Mouse (Mus musculus): Measurements from ENCODE around the gene Fam71e1. TPM values are rescaled to one million over a fixed set of nuclear protein-coding genes. Genes with fewer than 3 reads are reported as not detected.
A peak's percentile ranks its signal among the peaks of the same experiment; 100 is the strongest.

Fam71e1 gene
- polyA plus RNA-seq, 1 experiment from 2014 or later: 19.2 TPM

- DNase-seq (ENCODE audit: low spot score): no peak
- Histone ChIP-seq H3K9me3 (replicated peaks; ENCODE audit: low read length) (no peaks in the 10 kb centered on the region), H3K36me3 (ENCODE audit: insufficient read depth, low read length) (no peaks in the 10 kb centered on the region), H3K9ac (ENCODE audit: low read depth, low read length) (no peak overlapping the region), H3K4me3 (replicated peaks; ENCODE audit: low read depth, low read length) (no peak overlapping the region), H3K27ac (no peak overlapping the region), H3K4me1 (replicated peaks; ENCODE audit: insufficient read depth, low read length) (no peaks in the 10 kb centered on the region), H3K27me3 (ENCODE audit: insufficient read depth, low read length) (0 out of 2 replicates have a peak, but pooled peaks cover 7% of the 10 kb centered on the region), H3K4me2 (ENCODE audit: low read length) (no peak overlapping the region)
- ATAC-seq (replicated peaks; ENCODE audit: low FRiP score, low read depth): no peak
- no peak; the same call in 1 of the 2 replicates for TF ChIP-seq CTCF (IDR thresholded peaks at IDR 0.05; ENCODE audit: low read depth)
- WGBS: 70% methylated on average over 9 of the region's 9 CpGs
These were observed 23.0 kb downstream of the Fam71e1 start for GRCm38 (mm10) chr7:44519240-44519913.

DNA sequence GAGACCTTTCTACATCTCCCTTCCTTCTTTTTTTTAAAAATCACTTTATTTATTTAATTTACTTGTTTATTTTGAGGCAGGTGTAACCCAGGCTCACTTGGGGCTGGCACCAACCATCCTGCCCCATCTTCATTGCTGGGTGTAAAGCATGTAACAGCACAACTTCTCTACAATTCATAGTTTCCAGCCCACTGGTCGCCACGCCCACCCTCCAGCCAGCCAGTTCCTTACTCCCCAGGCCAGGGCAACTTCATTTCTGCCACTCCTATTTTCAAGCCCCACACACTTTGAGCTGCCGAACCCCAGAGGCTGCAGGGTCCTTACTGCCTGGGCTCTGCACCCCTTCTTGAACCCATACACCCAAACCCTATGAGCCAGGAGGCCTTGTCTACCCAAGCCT is 24.6 kb downstream of the Fam71e1 start:
- Histone ChIP-seq H3K27me3 (ENCODE audit: insufficient read depth, low read length) (0 out of 2 replicates have a peak, but pooled peaks cover 7% of the 10 kb centered on the region), H3K9me3 (replicated peaks; ENCODE audit: low read length) (no peaks in the 10 kb centered on the region), H3K27ac (no peak overlapping the region), H3K4me2 (ENCODE audit: low read length) (no peak overlapping the region), H3K36me3 (ENCODE audit: insufficient read depth, low read length) (no peaks in the 10 kb centered on the region), H3K4me3 (replicated peaks; ENCODE audit: low read depth, low read length) (no peak overlapping the region), H3K4me1 (replicated peaks; ENCODE audit: insufficient read depth, low read length) (no peaks in the 10 kb centered on the region), H3K9ac (ENCODE audit: low read depth, low read length) (no peak overlapping the region)
- no peak for TF ChIP-seq CTCF (IDR thresholded peaks at IDR 0.05; ENCODE audit: low read depth)
- DNase-seq (ENCODE audit: low spot score) (no peak), ATAC-seq (replicated peaks; ENCODE audit: low FRiP score, low read depth) (no peak)
- 47% methylated on average over 3 of the region's 3 CpGs for WGBS

DNA sequence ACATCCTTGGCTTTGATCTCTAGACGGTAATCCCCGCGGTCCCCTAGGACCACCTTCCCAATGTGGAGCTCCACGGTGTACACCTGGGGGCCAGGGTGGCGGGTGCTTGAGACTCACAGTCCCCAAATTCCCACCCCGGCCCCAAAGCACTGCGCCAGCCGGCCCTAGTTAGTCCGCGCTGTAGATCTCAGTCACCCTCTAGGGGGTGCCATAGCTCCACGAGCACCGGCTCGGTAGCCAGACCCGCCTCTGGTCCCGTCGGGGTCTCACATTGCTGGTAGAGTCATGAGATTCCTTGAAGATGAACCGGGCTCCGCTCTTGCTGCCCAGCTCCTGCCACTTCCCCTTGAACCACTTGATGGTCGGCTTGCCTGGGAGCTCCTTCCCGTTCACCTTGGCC is 25.3 kb downstream of the Fam71e1 start:
- H3K4me2 ChIP-seq (ENCODE audit: low read length): peak overlapping the region; percentile 28; the same call in 1 of the 2 replicates
- ATAC-seq (replicated peaks; ENCODE audit: low FRiP score, low read depth): peak; percentile 33; the same call in 1 of the 2 replicates
- 1% methylated on average over 20 of the region's 20 CpGs for WGBS
- H3K9me3 ChIP-seq (replicated peaks; ENCODE audit: low read length): no peaks in the 10 kb centered on the region
- 0 out of 2 replicates have a peak, but pooled peaks cover 7% of the 10 kb centered on the region for H3K27me3 ChIP-seq (ENCODE audit: insufficient read depth, low read length)
- peak; percentile 81 for TF ChIP-seq CTCF (IDR thresholded peaks at IDR 0.05; ENCODE audit: low read depth)
- H3K9ac ChIP-seq (ENCODE audit: low read depth, low read length): no peak overlapping the region
- no peak overlapping the region; the same call in 1 of the 2 replicates for H3K4me3 ChIP-seq (replicated peaks; ENCODE audit: low read depth, low read length)
- DNase-seq (ENCODE audit: low spot score): peak; percentile 72
- no peaks in the 10 kb centered on the region for H3K36me3 ChIP-seq (ENCODE audit: insufficient read depth, low read length)
- H3K27ac ChIP-seq: no peak overlapping the region
- no peaks in the 10 kb centered on the region for H3K4me1 ChIP-seq (replicated peaks; ENCODE audit: insufficient read depth, low read length)

DNA sequence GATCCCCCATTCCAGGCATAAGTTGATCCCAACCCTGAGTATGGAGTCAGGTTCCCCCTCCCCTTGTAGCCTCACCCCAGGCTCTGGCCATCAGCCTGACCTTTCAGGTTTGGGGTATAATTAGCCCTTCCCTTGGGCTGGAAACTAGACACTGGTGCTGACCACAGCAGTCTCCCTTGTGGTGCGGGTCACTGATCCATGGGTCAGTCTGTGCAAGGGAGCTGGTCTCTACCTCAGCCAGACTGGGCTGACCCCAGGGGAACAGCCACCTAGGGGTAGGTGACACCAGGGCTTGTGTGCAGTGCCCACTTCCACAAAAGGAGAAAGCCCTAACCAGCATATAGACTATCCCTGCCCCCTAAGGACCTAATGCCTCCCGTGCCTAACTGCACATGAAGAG is 26.7 kb downstream of the Fam71e1 start:
- H3K27me3 ChIP-seq (ENCODE audit: insufficient read depth, low read length): 0 out of 2 replicates have a peak, but pooled peaks cover 7% of the 10 kb centered on the region

DNA sequence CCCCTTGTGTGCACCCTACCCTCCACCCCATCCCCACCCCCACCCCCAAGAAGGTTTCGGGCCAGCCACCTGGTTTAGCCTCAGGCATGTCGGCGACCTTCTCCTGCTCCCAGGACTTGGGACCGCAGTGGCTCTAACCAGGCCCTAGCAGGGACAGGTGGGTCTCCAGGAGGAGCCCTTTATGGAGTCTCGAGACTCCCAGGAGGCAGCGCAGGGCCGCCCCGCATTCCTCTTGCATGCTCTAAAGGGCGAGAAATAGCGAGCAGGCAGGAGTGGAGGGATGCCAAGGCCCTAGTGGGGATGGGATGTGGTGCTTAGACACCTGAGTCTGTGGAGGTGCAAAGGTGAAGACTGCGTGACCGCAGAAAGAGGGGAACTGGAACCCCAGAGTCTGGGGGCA is 28.1 kb downstream of the Fam71e1 start, which contains the start of gene Mybpc2:
Gene Mybpc2, minus strand, starts transcription at position 155 of the 400 bp plus-strand sequence.
- H3K27ac ChIP-seq: no peak within 1 kb of the TSS
- no peak within 1 kb of the TSS for H3K4me3 ChIP-seq (replicated peaks; ENCODE audit: low read depth, low read length)
- peak within 1 kb of the TSS; percentile 43; the same call in 1 of the 2 replicates for H3K9ac ChIP-seq (ENCODE audit: low read depth, low read length)
- 27% methylated on average over 12 of the region's 12 CpGs for WGBS
- no peak for ATAC-seq (replicated peaks; ENCODE audit: low FRiP score, low read depth)
- no peak for TF ChIP-seq CTCF (IDR thresholded peaks at IDR 0.05; ENCODE audit: low read depth)
- no peaks in the 10 kb centered on the region for H3K36me3 ChIP-seq (ENCODE audit: insufficient read depth, low read length)
- H3K27me3 ChIP-seq (ENCODE audit: insufficient read depth, low read length): 0 out of 2 replicates have a peak, but pooled peaks cover 7% of the 10 kb centered on the region
- H3K4me1 ChIP-seq (replicated peaks; ENCODE audit: insufficient read depth, low read length): no peaks in the 10 kb centered on the region
- peak within 1 kb of the TSS; percentile 48 for H3K4me2 ChIP-seq (ENCODE audit: low read length)
- no peak for DNase-seq (ENCODE audit: low spot score)
- no peaks in the 10 kb centered on the region for H3K9me3 ChIP-seq (replicated peaks; ENCODE audit: low read length)

More for the DNA sequence above, 26.7 kb downstream of the Fam71e1 start:
- DNase-seq (ENCODE audit: low spot score) (no peak), ATAC-seq (replicated peaks; ENCODE audit: low FRiP score, low read depth) (no peak)
- Histone ChIP-seq H3K4me1 (replicated peaks; ENCODE audit: insufficient read depth, low read length) (no peaks in the 10 kb centered on the region), H3K4me2 (ENCODE audit: low read length) (no peak overlapping the region), H3K4me3 (replicated peaks; ENCODE audit: low read depth, low read length) (no peak overlapping the region), H3K9me3 (replicated peaks; ENCODE audit: low read length) (no peaks in the 10 kb centered on the region), H3K36me3 (ENCODE audit: insufficient read depth, low read length) (no peaks in the 10 kb centered on the region), H3K9ac (ENCODE audit: low read depth, low read length) (no peak overlapping the region), H3K27ac (no peak overlapping the region)
- 88% methylated on average over 2 of the region's 2 CpGs for WGBS
- no peak for TF ChIP-seq CTCF (IDR thresholded peaks at IDR 0.05; ENCODE audit: low read depth)

GRCm38 (mm10) chr7:44525126-44525832 is 28.9 kb downstream of the Fam71e1 start:
- peak overlapping the region; percentile 43; the same call in 1 of the 2 replicates for H3K9ac ChIP-seq (ENCODE audit: low read depth, low read length)
- 18% methylated on average over 22 of the region's 22 CpGs for WGBS
- H3K4me3 ChIP-seq (replicated peaks; ENCODE audit: low read depth, low read length): no peak overlapping the region
- H3K27me3 ChIP-seq (ENCODE audit: insufficient read depth, low read length): 0 out of 2 replicates have a peak, but pooled peaks cover 7% of the 10 kb centered on the region
- ATAC-seq (replicated peaks; ENCODE audit: low FRiP score, low read depth): 0 out of 2 replicates have a peak, but pooled peaks have one; percentile 30
- H3K4me2 ChIP-seq (ENCODE audit: low read length): peak overlapping the region; percentile 48
- H3K4me1 ChIP-seq (replicated peaks; ENCODE audit: insufficient read depth, low read length): no peaks in the 10 kb centered on the region
- TF ChIP-seq CTCF (IDR thresholded peaks at IDR 0.05; ENCODE audit: low read depth): no peak
- DNase-seq (ENCODE audit: low spot score): peak; percentile 57
- no peaks in the 10 kb centered on the region for H3K9me3 ChIP-seq (replicated peaks; ENCODE audit: low read length)
- no peaks in the 10 kb centered on the region for H3K36me3 ChIP-seq (ENCODE audit: insufficient read depth, low read length)
- no peak overlapping the region for H3K27ac ChIP-seq

Measured in kidney, postnatal 0 days (tissue).